Mouse (Mus musculus): ENCODE data around the gene Fam163a. TPM values are rescaled to one million over a fixed set of nuclear protein-coding genes. Genes with fewer than 3 reads are reported as not detected.
A peak's percentile ranks its signal among the peaks of the same experiment; 100 is the strongest.
"Not testable (repeated sequence)": the region's sequence is repeated elsewhere in the genome, so short reads cannot be mapped to it uniquely, and the experiment has no call there.

Gene Fam163a
- 3.7 and 5.2 TPM in 2 replicates for total RNA-seq (2014; rRNA removed)
- 3.4 and 3.5 TPM in 2 replicates for polyA plus RNA-seq (2015; fragmentation: Nextera tagmentation; extraction: Ambion mirVana)

GRCm38 (mm10) chr1:156204656-156205131, at the start of gene Fam163a:
Fam163a (minus strand) TSS chr1:156205026.
- peak; percentile 73 for ATAC-seq

GRCm38 (mm10) chr1:156251096-156251495, 46.3 kb upstream of the Fam163a start:
- H3K27me3 ChIP-seq (ENCODE audit: insufficient read depth, low read length); H3K9ac ChIP-seq (replicated peaks; ENCODE audit: low read length); H3K4me3 ChIP-seq (ENCODE audit: low read length); H3K36me3 ChIP-seq (ENCODE audit: insufficient read depth, low read length); ATAC-seq; H3K27ac ChIP-seq; H3K4me1 ChIP-seq (ENCODE audit: insufficient read depth, low read length); H3K9me3 ChIP-seq (ENCODE audit: low read length); DNase-seq (ENCODE audit: low spot score); H3K4me2 ChIP-seq (ENCODE audit: low read depth, low read length): not testable (repeated sequence)
- 93% methylated on average over 4 of the region's 4 CpGs for WGBS

More at GRCm38 (mm10) chr1:156204656-156205131, at the start of gene Fam163a:
- Histone ChIP-seq H3K9ac (replicated peaks; ENCODE audit: low read length) (peak within 1 kb of the TSS; percentile 40), H3K27ac (no peak within 1 kb of the TSS), H3K4me2 (ENCODE audit: low read depth, low read length) (peak within 1 kb of the TSS; percentile 73), H3K4me1 (ENCODE audit: insufficient read depth, low read length) (no peaks in the 10 kb centered on the region; the same call in 1 of the 2 replicates), H3K4me3 (ENCODE audit: low read length) (peak within 1 kb of the TSS; percentile 44), H3K27me3 (ENCODE audit: insufficient read depth, low read length) (peaks cover 38% of the 10 kb centered on the region), H3K9me3 (ENCODE audit: low read length) (no peaks in the 10 kb centered on the region), H3K36me3 (ENCODE audit: insufficient read depth, low read length) (no peaks in the 10 kb centered on the region)
- DNase-seq (ENCODE audit: low spot score) = peak; percentile 44
- no peak for TF ChIP-seq CTCF (IDR thresholded peaks at IDR 0.05; ENCODE audit: low read depth)
- WGBS = under 1% methylated on average over 42 of the region's 44 CpGs

- H3K36me3 ChIP-seq (ENCODE audit: insufficient read depth, low read length) = no peaks in the 10 kb centered on the region
- WGBS = 74% methylated on average over 3 of the region's 3 CpGs
These were observed 43.1 kb upstream of the Fam163a start for GRCm38 (mm10) chr1:156247893-156248292.

GRCm38 (mm10) chr1:156241713-156242348, 37.0 kb upstream of the Fam163a start:
- Histone ChIP-seq H3K27me3 (ENCODE audit: insufficient read depth, low read length) (no peaks in the 10 kb centered on the region), H3K36me3 (ENCODE audit: insufficient read depth, low read length) (no peaks in the 10 kb centered on the region), H3K4me1 (ENCODE audit: insufficient read depth, low read length) (no peaks in the 10 kb centered on the region), H3K4me3 (ENCODE audit: low read length) (no peak overlapping the region), H3K9ac (replicated peaks; ENCODE audit: low read length) (no peak overlapping the region), H3K4me2 (ENCODE audit: low read depth, low read length) (no peak overlapping the region), H3K9me3 (ENCODE audit: low read length) (no peaks in the 10 kb centered on the region), H3K27ac (no peak overlapping the region)
- DNase-seq (ENCODE audit: low spot score) = peak; percentile 87
- peak; percentile 91 for TF ChIP-seq CTCF (IDR thresholded peaks at IDR 0.05; ENCODE audit: low read depth)
- 0 out of 2 replicates have a peak, but pooled peaks have one; percentile 58 for ATAC-seq
- 6% methylated on average over 14 of the region's 14 CpGs for WGBS

More at GRCm38 (mm10) chr1:156247893-156248292, 43.1 kb upstream of the Fam163a start:
- Histone ChIP-seq H3K9me3 (ENCODE audit: low read length) (no peaks in the 10 kb centered on the region), H3K4me3 (ENCODE audit: low read length) (no peak overlapping the region), H3K27me3 (ENCODE audit: insufficient read depth, low read length) (no peaks in the 10 kb centered on the region), H3K27ac (no peak overlapping the region), H3K9ac (replicated peaks; ENCODE audit: low read length) (no peak overlapping the region), H3K4me1 (ENCODE audit: insufficient read depth, low read length) (no peaks in the 10 kb centered on the region), H3K4me2 (ENCODE audit: low read depth, low read length) (no peak overlapping the region)
- no peak for TF ChIP-seq CTCF (IDR thresholded peaks at IDR 0.05; ENCODE audit: low read depth)
- DNase-seq (ENCODE audit: low spot score) (no peak), ATAC-seq (no peak)

GRCm38 (mm10) chr1:156241035-156241434, 36.2 kb upstream of the Fam163a start:
- TF ChIP-seq CTCF (IDR thresholded peaks at IDR 0.05; ENCODE audit: low read depth) = peak; percentile 78
- 40% methylated on average over 2 of the region's 2 CpGs for WGBS
- Histone ChIP-seq H3K4me3 (ENCODE audit: low read length) (no peak overlapping the region), H3K9me3 (ENCODE audit: low read length) (no peaks in the 10 kb centered on the region), H3K4me1 (ENCODE audit: insufficient read depth, low read length) (no peaks in the 10 kb centered on the region), H3K4me2 (ENCODE audit: low read depth, low read length) (no peak overlapping the region), H3K9ac (replicated peaks; ENCODE audit: low read length) (no peak overlapping the region), H3K27me3 (ENCODE audit: insufficient read depth, low read length) (no peaks in the 10 kb centered on the region), H3K36me3 (ENCODE audit: insufficient read depth, low read length) (no peaks in the 10 kb centered on the region), H3K27ac (no peak overlapping the region)
- DNase-seq (ENCODE audit: low spot score) (peak; percentile 74), ATAC-seq (no peak)

- no peak overlapping the region for H3K4me3 ChIP-seq (ENCODE audit: low read length)
- no peaks in the 10 kb centered on the region for H3K36me3 ChIP-seq (ENCODE audit: insufficient read depth, low read length)
- no peak for DNase-seq (ENCODE audit: low spot score)
- ATAC-seq = peak; percentile 48; the same call in 1 of the 2 replicates
- H3K27me3 ChIP-seq (ENCODE audit: insufficient read depth, low read length) = no peaks in the 10 kb centered on the region
- no peak overlapping the region for H3K4me2 ChIP-seq (ENCODE audit: low read depth, low read length)
- no peak overlapping the region for H3K27ac ChIP-seq
- no peak overlapping the region for H3K9ac ChIP-seq (replicated peaks; ENCODE audit: low read length)
- no peaks in the 10 kb centered on the region for H3K4me1 ChIP-seq (ENCODE audit: insufficient read depth, low read length)
- no peak for TF ChIP-seq CTCF (IDR thresholded peaks at IDR 0.05; ENCODE audit: low read depth)
- H3K9me3 ChIP-seq (ENCODE audit: low read length) = no peaks in the 10 kb centered on the region
- 80% methylated on average over 6 of the region's 6 CpGs for WGBS
These were observed 26.3 kb upstream of the Fam163a start for GRCm38 (mm10) chr1:156231122-156231521.

Data from hindbrain, postnatal 0 days (tissue).